Mouse (Mus musculus): ENCODE data around the gene Pde10a. TPM values are rescaled to one million over a fixed set of nuclear protein-coding genes. Genes with fewer than 3 reads are reported as not detected.

The Pde10a gene
- total and polyA plus RNA-seq, 2 experiments, result 0.28 to 0.56 TPM

DNA sequence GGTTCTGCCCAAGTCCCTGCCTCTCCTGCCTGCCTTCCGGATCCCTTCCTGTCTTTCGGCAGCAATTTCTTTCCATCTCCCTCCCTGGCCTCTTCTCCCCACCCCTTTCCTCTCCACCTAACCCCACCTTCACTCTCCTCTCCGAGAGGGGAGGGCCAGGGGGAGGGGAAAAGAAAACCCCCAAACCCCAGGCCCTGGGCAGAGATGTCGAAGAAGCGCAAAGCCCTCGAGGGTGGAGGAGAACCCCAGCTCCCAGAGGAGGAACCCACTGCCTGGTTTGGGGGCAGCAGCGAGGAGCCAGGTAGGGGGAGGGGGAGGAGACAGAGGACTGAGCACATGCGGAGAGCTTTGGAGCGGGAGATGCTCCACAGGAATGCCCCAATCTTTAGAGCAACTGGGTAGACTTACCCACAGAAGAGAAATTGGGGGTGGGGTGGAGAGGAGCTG lies 1.7 kb downstream of the Pde10a start:
- no peak for TF ChIP-seq CTCF (IDR thresholded peaks at IDR 0.05; ENCODE audit: low read depth, low read length)
- TF ChIP-seq POLR2A (IDR thresholded peaks at IDR 0.05; ENCODE audit: extremely low read depth, insufficient read depth, low read length), result no peak
- no peaks in the 10 kb centered on the region for H3K79me2 ChIP-seq (ENCODE audit: control insufficient read depth, insufficient read depth, low read length)
- H3K4me1 ChIP-seq (ENCODE audit: control insufficient read depth, insufficient read depth, low read length), result peaks cover 8% of the 10 kb centered on the region; the same call in 1 of the 2 replicates
- WGBS, result 21% methylated on average over 9 of the region's 9 CpGs
- no peak for DNase-seq (ENCODE audit: extremely low read depth, low read depth, low spot score)
- H3K27ac ChIP-seq (replicated peaks; ENCODE audit: insufficient read depth, low read depth, low read length), result no peak overlapping the region
- peaks cover 3% of the 10 kb centered on the region; the same call in 1 of the 2 replicates for H3K27me3 ChIP-seq (ENCODE audit: control insufficient read depth, insufficient read depth, low read length)
- H3K9ac ChIP-seq (ENCODE audit: low read depth, low read length), result no peak overlapping the region
- no peak overlapping the region for H3K4me3 ChIP-seq (ENCODE audit: insufficient read depth, low read depth, low read length)
- no peaks in the 10 kb centered on the region for H3K36me3 ChIP-seq (ENCODE audit: control insufficient read depth, insufficient read depth, low read length)

DNA sequence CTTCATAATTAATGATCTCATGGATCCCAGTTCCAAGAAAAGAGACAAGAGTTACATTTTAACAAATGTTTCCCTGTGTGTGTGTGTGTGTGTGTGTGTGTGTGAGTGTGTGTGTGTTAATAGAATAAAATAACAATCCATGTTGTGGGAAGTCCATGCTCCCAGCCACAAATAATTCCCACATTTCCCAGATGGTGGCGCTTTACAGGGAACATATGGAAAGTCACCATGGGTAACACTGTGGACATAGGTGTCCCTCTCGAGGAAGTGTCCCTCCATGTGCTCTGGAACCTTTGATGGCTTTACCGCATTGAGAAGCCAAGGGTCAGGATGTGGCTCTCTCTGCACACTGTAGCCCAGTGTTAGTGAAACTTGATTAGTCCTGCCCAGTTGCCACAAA lies 3.5 kb downstream of the Pde10a start:
- peaks cover 8% of the 10 kb centered on the region; the same call in 1 of the 2 replicates for H3K4me1 ChIP-seq (ENCODE audit: control insufficient read depth, insufficient read depth, low read length)
- 73% methylated on average over 3 of the region's 3 CpGs for WGBS
- no peak overlapping the region for H3K9ac ChIP-seq (ENCODE audit: low read depth, low read length)
- H3K4me3 ChIP-seq (ENCODE audit: insufficient read depth, low read depth, low read length), result no peak overlapping the region
- H3K27ac ChIP-seq (replicated peaks; ENCODE audit: insufficient read depth, low read depth, low read length), result no peak overlapping the region
- no peak for TF ChIP-seq CTCF (IDR thresholded peaks at IDR 0.05; ENCODE audit: low read depth, low read length)
- no peak for TF ChIP-seq POLR2A (IDR thresholded peaks at IDR 0.05; ENCODE audit: extremely low read depth, insufficient read depth, low read length)
- no peaks in the 10 kb centered on the region for H3K36me3 ChIP-seq (ENCODE audit: control insufficient read depth, insufficient read depth, low read length)
- H3K27me3 ChIP-seq (ENCODE audit: control insufficient read depth, insufficient read depth, low read length), result peaks cover 3% of the 10 kb centered on the region; the same call in 1 of the 2 replicates
- no peak for DNase-seq (ENCODE audit: extremely low read depth, low read depth, low spot score)
- H3K79me2 ChIP-seq (ENCODE audit: control insufficient read depth, insufficient read depth, low read length), result no peaks in the 10 kb centered on the region

DNA sequence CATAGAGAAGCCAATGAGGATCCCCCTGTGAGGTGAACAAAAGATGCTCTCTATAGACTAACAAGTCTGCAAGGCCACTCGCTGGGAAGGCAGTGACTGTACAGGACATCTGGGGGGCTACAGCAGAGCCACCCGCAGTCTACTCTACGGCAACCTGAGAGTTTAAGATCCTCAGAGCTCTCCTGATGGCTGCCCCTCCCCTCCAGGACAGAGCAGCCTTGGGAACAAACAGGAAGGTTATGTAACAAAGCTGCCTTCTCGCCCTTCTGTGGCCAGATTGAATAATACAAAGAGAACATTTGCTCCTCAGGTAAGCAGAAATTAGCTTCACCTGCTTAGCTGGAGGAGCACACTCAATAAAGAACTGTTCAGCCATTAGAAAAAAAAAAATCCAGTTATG lies 7.4 kb downstream of the Pde10a start:
- DNase-seq (ENCODE audit: extremely low read depth, low read depth, low spot score), result no peak
- Histone ChIP-seq H3K27ac (replicated peaks; ENCODE audit: insufficient read depth, low read depth, low read length) (no peak overlapping the region), H3K79me2 (ENCODE audit: control insufficient read depth, insufficient read depth, low read length) (no peaks in the 10 kb centered on the region), H3K4me1 (ENCODE audit: control insufficient read depth, insufficient read depth, low read length) (no peaks in the 10 kb centered on the region), H3K9ac (ENCODE audit: low read depth, low read length) (no peak overlapping the region), H3K36me3 (ENCODE audit: control insufficient read depth, insufficient read depth, low read length) (no peaks in the 10 kb centered on the region), H3K27me3 (ENCODE audit: control insufficient read depth, insufficient read depth, low read length) (no peaks in the 10 kb centered on the region), H3K4me3 (ENCODE audit: insufficient read depth, low read depth, low read length) (no peak overlapping the region)
- TF ChIP-seq POLR2A (IDR thresholded peaks at IDR 0.05; ENCODE audit: extremely low read depth, insufficient read depth, low read length) (no peak), CTCF (IDR thresholded peaks at IDR 0.05; ENCODE audit: low read depth, low read length) (no peak)
- 67% methylated on average over 4 of the region's 4 CpGs for WGBS

DNA sequence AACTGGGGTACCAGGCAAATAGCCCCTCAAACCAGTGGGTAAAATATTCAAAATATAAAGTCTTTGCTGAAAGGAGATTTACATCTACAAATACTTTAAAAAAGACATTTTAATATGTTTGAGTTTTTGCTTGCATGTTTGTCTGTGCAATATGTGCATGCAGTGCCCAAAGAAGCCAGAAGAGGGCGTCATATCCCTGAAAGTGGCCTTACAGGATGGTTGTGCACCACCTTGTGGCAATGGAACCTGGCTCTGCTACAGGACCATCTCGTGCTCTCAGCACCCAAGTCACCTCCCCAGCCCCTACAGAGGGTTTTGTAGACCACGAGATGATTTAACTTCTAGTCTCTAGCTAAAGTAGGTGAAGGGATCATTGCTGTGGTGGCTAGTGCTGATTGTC lies 8.7 kb downstream of the Pde10a start:
- DNase-seq (ENCODE audit: extremely low read depth, low read depth, low spot score), result no peak
- no peaks in the 10 kb centered on the region for H3K79me2 ChIP-seq (ENCODE audit: control insufficient read depth, insufficient read depth, low read length)
- TF ChIP-seq CTCF (IDR thresholded peaks at IDR 0.05; ENCODE audit: low read depth, low read length), result 0 out of 2 replicates have a peak, but pooled peaks have one; percentile 18
- TF ChIP-seq POLR2A (IDR thresholded peaks at IDR 0.05; ENCODE audit: extremely low read depth, insufficient read depth, low read length), result no peak
- no peaks in the 10 kb centered on the region for H3K4me1 ChIP-seq (ENCODE audit: control insufficient read depth, insufficient read depth, low read length)
- no peak overlapping the region for H3K9ac ChIP-seq (ENCODE audit: low read depth, low read length)
- WGBS, result 45% methylated on average over 3 of the region's 3 CpGs
- H3K27ac ChIP-seq (replicated peaks; ENCODE audit: insufficient read depth, low read depth, low read length), result no peak overlapping the region
- no peaks in the 10 kb centered on the region for H3K36me3 ChIP-seq (ENCODE audit: control insufficient read depth, insufficient read depth, low read length)
- no peak overlapping the region for H3K4me3 ChIP-seq (ENCODE audit: insufficient read depth, low read depth, low read length)
- H3K27me3 ChIP-seq (ENCODE audit: control insufficient read depth, insufficient read depth, low read length), result no peaks in the 10 kb centered on the region

GRCm38 (mm10) chr17:8536522-8536921 lies 11.3 kb downstream of the Pde10a start:
- H3K79me2 ChIP-seq (ENCODE audit: control insufficient read depth, insufficient read depth, low read length), result no peaks in the 10 kb centered on the region
- no peak for DNase-seq (ENCODE audit: extremely low read depth, low read depth, low spot score)
- H3K27me3 ChIP-seq (ENCODE audit: control insufficient read depth, insufficient read depth, low read length), result no peaks in the 10 kb centered on the region
- H3K27ac ChIP-seq (replicated peaks; ENCODE audit: insufficient read depth, low read depth, low read length), result no peak overlapping the region
- H3K4me3 ChIP-seq (ENCODE audit: insufficient read depth, low read depth, low read length), result no peak overlapping the region
- WGBS, result 69% methylated on average over 6 of the region's 6 CpGs
- TF ChIP-seq POLR2A (IDR thresholded peaks at IDR 0.05; ENCODE audit: extremely low read depth, insufficient read depth, low read length) (no peak), CTCF (IDR thresholded peaks at IDR 0.05; ENCODE audit: low read depth, low read length) (no peak)
- no peak overlapping the region for H3K9ac ChIP-seq (ENCODE audit: low read depth, low read length)
- no peaks in the 10 kb centered on the region for H3K4me1 ChIP-seq (ENCODE audit: control insufficient read depth, insufficient read depth, low read length)
- no peaks in the 10 kb centered on the region for H3K36me3 ChIP-seq (ENCODE audit: control insufficient read depth, insufficient read depth, low read length)

DNA sequence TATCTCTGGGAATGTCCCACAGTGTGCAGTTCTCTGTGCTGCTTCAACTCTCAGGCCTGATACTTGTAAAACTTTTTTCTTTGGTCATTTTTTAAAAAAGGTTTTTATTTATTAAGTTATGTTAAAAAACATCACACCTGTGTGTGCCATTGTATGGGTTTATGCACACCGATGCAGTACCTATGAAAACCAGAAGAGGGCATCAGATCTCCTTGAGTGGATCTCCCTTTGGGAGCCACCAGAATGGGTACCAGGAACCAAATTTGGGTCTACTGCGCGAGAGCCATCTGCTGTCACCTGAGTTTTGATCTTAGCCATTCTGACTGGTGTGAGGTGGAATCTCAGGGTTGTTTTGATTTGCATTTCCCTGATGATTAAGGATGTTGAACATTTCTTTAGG lies 12.9 kb downstream of the Pde10a start:
- H3K4me3 ChIP-seq (ENCODE audit: insufficient read depth, low read depth, low read length), result no peak overlapping the region
- H3K4me1 ChIP-seq (ENCODE audit: control insufficient read depth, insufficient read depth, low read length), result no peaks in the 10 kb centered on the region
- 63% methylated on average over 3 of the region's 3 CpGs for WGBS
- H3K27me3 ChIP-seq (ENCODE audit: control insufficient read depth, insufficient read depth, low read length), result no peaks in the 10 kb centered on the region
- H3K79me2 ChIP-seq (ENCODE audit: control insufficient read depth, insufficient read depth, low read length), result no peaks in the 10 kb centered on the region
- H3K9ac ChIP-seq (ENCODE audit: low read depth, low read length), result no peak overlapping the region
- DNase-seq (ENCODE audit: extremely low read depth, low read depth, low spot score), result no peak
- no peak for TF ChIP-seq POLR2A (IDR thresholded peaks at IDR 0.05; ENCODE audit: extremely low read depth, insufficient read depth, low read length)
- TF ChIP-seq CTCF (IDR thresholded peaks at IDR 0.05; ENCODE audit: low read depth, low read length), result no peak
- no peaks in the 10 kb centered on the region for H3K36me3 ChIP-seq (ENCODE audit: control insufficient read depth, insufficient read depth, low read length)
- no peak overlapping the region for H3K27ac ChIP-seq (replicated peaks; ENCODE audit: insufficient read depth, low read depth, low read length)
